Mouse (Mus musculus): ENCODE results near the gene Slc39a7. TPM values are rescaled to one million over a fixed set of nuclear protein-coding genes. Genes with fewer than 3 reads are reported as not detected.
"Not testable (repeated sequence)": the region's sequence is repeated elsewhere in the genome, so short reads cannot be mapped to it uniquely, and the experiment has no call there.

The Slc39a7 gene
- polyA plus RNA-seq, 1 experiment = 40.0 TPM

GRCm38 (mm10) chr17:33998697-33999096, 32.8 kb downstream of the Slc39a7 start:
- H3K4me3 ChIP-seq (ENCODE audit: insufficient read depth, low read depth, low read length) = peak overlapping the region; percentile 74
- H3K27ac ChIP-seq (replicated peaks; ENCODE audit: low read depth, low read length); H3K4me1 ChIP-seq (ENCODE audit: control insufficient read depth, insufficient read depth, insufficient read length, low read length): not testable (repeated sequence)

GRCm38 (mm10) chr17:33997025-33997424, 34.5 kb downstream of the Slc39a7 start:
- not testable (repeated sequence) for H3K4me3 ChIP-seq (ENCODE audit: insufficient read depth, low read depth, low read length); H3K27ac ChIP-seq (replicated peaks; ENCODE audit: low read depth, low read length); H3K4me1 ChIP-seq (ENCODE audit: control insufficient read depth, insufficient read depth, insufficient read length, low read length)

- H3K27ac ChIP-seq (replicated peaks; ENCODE audit: low read depth, low read length) = no peak overlapping the region
- no peak overlapping the region for H3K4me3 ChIP-seq (ENCODE audit: insufficient read depth, low read depth, low read length)
- no peaks in the 10 kb centered on the region for H3K4me1 ChIP-seq (ENCODE audit: control insufficient read depth, insufficient read depth, insufficient read length, low read length)
Measured at GRCm38 (mm10) chr17:33995651-33996050, 35.8 kb downstream of the Slc39a7 start.

DNA sequence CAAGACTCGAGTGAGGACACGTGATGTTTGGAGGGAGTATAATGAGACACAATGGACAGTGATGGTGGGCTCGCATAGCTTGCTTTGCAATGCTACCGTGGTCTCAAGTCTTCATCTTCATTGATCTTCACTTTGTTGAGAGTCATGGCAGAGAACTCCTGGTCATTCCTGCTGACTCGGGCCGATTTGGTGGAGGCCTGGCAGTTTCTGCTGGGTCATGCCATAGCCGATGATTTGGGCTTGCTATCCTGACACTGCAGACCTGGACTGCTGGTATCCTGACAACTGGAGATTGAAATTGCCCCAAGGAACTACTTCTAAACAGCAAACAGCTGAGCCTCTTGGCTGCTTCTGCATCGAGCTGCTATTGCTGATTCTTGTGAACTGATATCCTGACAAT, 36.5 kb downstream of the Slc39a7 start:
- Histone ChIP-seq H3K27ac (replicated peaks; ENCODE audit: low read depth, low read length) (no peak overlapping the region), H3K4me1 (ENCODE audit: control insufficient read depth, insufficient read depth, insufficient read length, low read length) (no peaks in the 10 kb centered on the region), H3K4me3 (ENCODE audit: insufficient read depth, low read depth, low read length) (no peak overlapping the region)

DNA sequence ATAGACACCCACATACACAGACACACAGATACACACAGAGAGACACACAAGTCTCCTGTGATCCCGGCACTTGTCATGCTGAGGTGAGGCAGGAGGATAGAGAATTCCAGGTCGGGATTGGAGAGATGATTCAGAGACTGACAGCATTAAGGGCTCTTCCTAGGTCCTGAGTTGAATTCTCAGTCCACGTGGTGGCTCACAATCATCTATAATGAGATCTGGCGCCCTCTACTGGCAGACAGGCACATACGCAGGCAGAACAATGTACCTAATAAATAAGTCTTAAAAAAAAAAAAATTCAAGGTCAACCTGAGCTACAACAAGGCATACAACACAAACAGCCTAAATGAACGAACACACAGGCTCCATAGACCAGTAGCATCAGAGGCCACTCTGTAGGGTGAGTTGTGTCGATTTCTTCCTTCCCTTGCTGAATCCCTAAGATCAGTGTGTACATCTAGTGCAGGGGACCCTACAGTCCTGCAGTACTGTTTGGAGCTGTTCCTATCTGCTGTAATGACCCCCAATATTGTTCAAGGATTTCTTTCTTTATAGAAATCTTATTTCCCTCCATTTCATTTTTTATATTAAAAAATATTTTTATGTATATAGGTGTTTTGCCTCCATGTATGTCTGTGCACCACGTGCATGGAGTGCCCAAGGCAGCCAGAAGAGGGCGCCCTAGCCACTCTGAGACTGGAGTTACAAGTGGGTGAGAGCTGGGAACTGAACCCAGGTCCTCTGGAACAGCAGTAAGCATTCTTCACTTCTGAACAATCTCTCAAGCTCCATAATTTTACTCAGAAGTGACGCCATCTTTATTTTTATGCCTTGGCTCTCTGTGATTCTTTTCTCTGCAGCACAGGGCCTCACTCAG, 39.5 kb downstream of the Slc39a7 start:
- Histone ChIP-seq H3K4me1 (ENCODE audit: control insufficient read depth, insufficient read depth, insufficient read length, low read length) (no peaks in the 10 kb centered on the region), H3K27ac (replicated peaks; ENCODE audit: low read depth, low read length) (no peak overlapping the region), H3K4me3 (ENCODE audit: insufficient read depth, low read depth, low read length) (no peak overlapping the region)

- Histone ChIP-seq H3K4me1 (ENCODE audit: control insufficient read depth, insufficient read depth, insufficient read length, low read length) (peaks cover 22% of the 10 kb centered on the region), H3K4me3 (ENCODE audit: insufficient read depth, low read depth, low read length) (0 out of 2 replicates have a peak overlapping the region, but pooled peaks have one; percentile 6)
- H3K27ac ChIP-seq (replicated peaks; ENCODE audit: low read depth, low read length) = not testable (repeated sequence)
Measured at GRCm38 (mm10) chr17:33982136-33982535, 49.3 kb downstream of the Slc39a7 start.

- H3K4me1 ChIP-seq (ENCODE audit: control insufficient read depth, insufficient read depth, insufficient read length, low read length) = peaks cover 22% of the 10 kb centered on the region
- H3K4me3 ChIP-seq (ENCODE audit: insufficient read depth, low read depth, low read length) = peak overlapping the region; percentile 63
- H3K27ac ChIP-seq (replicated peaks; ENCODE audit: low read depth, low read length) = peak overlapping the region; percentile 71
Measured at GRCm38 (mm10) chr17:33981192-33981909, 50.1 kb downstream of the Slc39a7 start.

GRCm38 (mm10) chr17:33980181-33981035, 51.1 kb downstream of the Slc39a7 start:
- no peak overlapping the region for H3K4me3 ChIP-seq (ENCODE audit: insufficient read depth, low read depth, low read length)
- peaks cover 22% of the 10 kb centered on the region for H3K4me1 ChIP-seq (ENCODE audit: control insufficient read depth, insufficient read depth, insufficient read length, low read length)
- peak overlapping the region; percentile 62 for H3K27ac ChIP-seq (replicated peaks; ENCODE audit: low read depth, low read length)

DNA sequence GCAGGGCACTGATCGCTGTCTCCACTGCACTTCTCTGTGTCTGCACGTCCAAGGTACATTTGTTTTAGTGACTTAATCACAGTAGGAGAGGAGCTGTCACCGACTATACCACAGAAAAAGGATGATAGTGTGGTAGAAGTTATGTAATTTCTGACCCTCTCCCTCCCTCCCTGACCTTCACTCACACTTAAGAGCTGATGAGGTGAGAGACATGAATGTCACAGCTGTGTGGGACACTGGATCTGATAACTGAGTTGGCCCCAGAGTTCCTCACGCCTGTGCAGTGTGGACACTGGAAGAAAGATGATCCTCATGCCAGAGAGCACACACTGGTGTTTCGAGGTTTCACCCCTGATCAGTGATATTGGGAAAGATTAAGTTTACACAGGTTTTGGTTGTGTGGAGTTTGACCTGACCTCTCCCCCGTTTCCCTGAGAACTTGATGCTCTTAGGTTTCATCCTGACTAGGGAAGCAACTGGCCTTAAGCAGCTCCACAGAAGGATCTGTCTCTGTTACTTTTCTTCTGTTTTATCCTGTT, 51.9 kb downstream of the Slc39a7 start:
- Histone ChIP-seq H3K4me3 (ENCODE audit: insufficient read depth, low read depth, low read length) (no peak overlapping the region), H3K4me1 (ENCODE audit: control insufficient read depth, insufficient read depth, insufficient read length, low read length) (peaks cover 22% of the 10 kb centered on the region), H3K27ac (replicated peaks; ENCODE audit: low read depth, low read length) (peak overlapping the region; percentile 82)

GRCm38 (mm10) chr17:33978631-33979031, 52.9 kb downstream of the Slc39a7 start:
- H3K27ac ChIP-seq (replicated peaks; ENCODE audit: low read depth, low read length) = peak overlapping the region; percentile 82
- H3K4me1 ChIP-seq (ENCODE audit: control insufficient read depth, insufficient read depth, insufficient read length, low read length) = peaks cover 22% of the 10 kb centered on the region
- peak overlapping the region; percentile 76 for H3K4me3 ChIP-seq (ENCODE audit: insufficient read depth, low read depth, low read length)

Other genes starting within 250 kb of the Slc39a7 start
- 243 and 355 TPM in 2 replicates for gene Angptl4, start 249.9 kb downstream of the Slc39a7 start, polyA plus RNA-seq (2012; ENCODE audit: insufficient read depth, insufficient read length, missing spikeins)
- 16.2 and 37.3 TPM in 2 replicates for gene Kank3, start 221.2 kb downstream of the Slc39a7 start, polyA plus RNA-seq (2012; ENCODE audit: insufficient read depth, insufficient read length, missing spikeins)
- 587 and 667 TPM in 2 replicates for gene Rps28, start 207.1 kb downstream of the Slc39a7 start, polyA plus RNA-seq (2012; ENCODE audit: insufficient read depth, insufficient read length, missing spikeins)
- 1,002 and 1,055 TPM in 2 replicates for gene Ndufa7, start 207.1 kb downstream of the Slc39a7 start, polyA plus RNA-seq (2012; ENCODE audit: insufficient read depth, insufficient read length, missing spikeins)
- gene Cd320, start 188.6 kb downstream of the Slc39a7 start, polyA plus RNA-seq (2012; ENCODE audit: insufficient read depth, insufficient read length, missing spikeins) = 21.6 and 25.3 TPM in 2 replicates
- gene Gm7029, start 157.8 kb downstream of the Slc39a7 start, polyA plus RNA-seq (2012; ENCODE audit: insufficient read depth, insufficient read length, missing spikeins) = not detected in 2 replicates
- gene Kifc1, start 141.0 kb downstream of the Slc39a7 start, polyA plus RNA-seq (2012; ENCODE audit: insufficient read depth, insufficient read length, missing spikeins) = not detected in 2 replicates
- gene Platr17, start 126.5 kb downstream of the Slc39a7 start, polyA plus RNA-seq (2012; ENCODE audit: insufficient read depth, insufficient read length, missing spikeins) = not detected in 2 replicates
- 13.6 and 26.9 TPM in 2 replicates for gene Daxx, start 122.3 kb downstream of the Slc39a7 start, polyA plus RNA-seq (2012; ENCODE audit: insufficient read depth, insufficient read length, missing spikeins)
- 75.7 and 99.3 TPM in 2 replicates for gene Tapbp, start 115.8 kb downstream of the Slc39a7 start, polyA plus RNA-seq (2012; ENCODE audit: insufficient read depth, insufficient read length, missing spikeins)
- gene Zbtb22, start 115.8 kb downstream of the Slc39a7 start, polyA plus RNA-seq (2012; ENCODE audit: insufficient read depth, insufficient read length, missing spikeins) = 9.5 and 11.1 TPM in 2 replicates
- 16.4 and 20.2 TPM in 2 replicates for gene Rgl2, start 102.1 kb downstream of the Slc39a7 start, polyA plus RNA-seq (2012; ENCODE audit: insufficient read depth, insufficient read length, missing spikeins)
- gene Pfdn6, start 91.3 kb downstream of the Slc39a7 start, polyA plus RNA-seq (2012; ENCODE audit: insufficient read depth, insufficient read length, missing spikeins) = 83.2 and 131 TPM in 2 replicates
- gene Wdr46, start 91.0 kb downstream of the Slc39a7 start, polyA plus RNA-seq (2012; ENCODE audit: insufficient read depth, insufficient read length, missing spikeins) = 6.6 and 10.1 TPM in 2 replicates
- 2.2 and 2.4 TPM in 2 replicates for gene B3galt4, start 80.2 kb downstream of the Slc39a7 start, polyA plus RNA-seq (2012; ENCODE audit: insufficient read depth, insufficient read length, missing spikeins)
- 23.9 and 29.3 TPM in 2 replicates for gene Vps52, start 75.9 kb downstream of the Slc39a7 start, polyA plus RNA-seq (2012; ENCODE audit: insufficient read depth, insufficient read length, missing spikeins)
- 635 and 763 TPM in 2 replicates for gene Rps18, start 75.7 kb downstream of the Slc39a7 start, polyA plus RNA-seq (2012; ENCODE audit: insufficient read depth, insufficient read length, missing spikeins)
- gene H2-K1, start 31.3 kb downstream of the Slc39a7 start, polyA plus RNA-seq (2012; ENCODE audit: insufficient read depth, insufficient read length, missing spikeins) = 394 and 673 TPM in 2 replicates
- gene Ring1, start 7.0 kb downstream of the Slc39a7 start, polyA plus RNA-seq (2012; ENCODE audit: insufficient read depth, insufficient read length, missing spikeins) = 10.2 and 10.3 TPM in 2 replicates
- 214 and 236 TPM in 2 replicates for gene H2-Ke6, start 3.6 kb downstream of the Slc39a7 start, polyA plus RNA-seq (2012; ENCODE audit: insufficient read depth, insufficient read length, missing spikeins)
- 23.6 and 38.7 TPM in 2 replicates for gene Rxrb, start 130 bp upstream of the Slc39a7 start, polyA plus RNA-seq (2012; ENCODE audit: insufficient read depth, insufficient read length, missing spikeins)
- 0.38 and 1.0 TPM in 2 replicates for gene Col11a2, start 7.8 kb upstream of the Slc39a7 start, polyA plus RNA-seq (2012; ENCODE audit: insufficient read depth, insufficient read length, missing spikeins)
- gene H2-Oa, start 60.7 kb upstream of the Slc39a7 start, polyA plus RNA-seq (2012; ENCODE audit: insufficient read depth, insufficient read length, missing spikeins) = not detected in 2 replicates
- gene H2-DMa, start 87.9 kb upstream of the Slc39a7 start, polyA plus RNA-seq (2012; ENCODE audit: insufficient read depth, insufficient read length, missing spikeins) = 6.9 and 10.5 TPM in 2 replicates
- 82.7 and 86.3 TPM in 2 replicates for gene Brd2, start 91.0 kb upstream of the Slc39a7 start, polyA plus RNA-seq (2012; ENCODE audit: insufficient read depth, insufficient read length, missing spikeins)
- gene H2-DMb2, start 111.6 kb upstream of the Slc39a7 start, polyA plus RNA-seq (2012; ENCODE audit: insufficient read depth, insufficient read length, missing spikeins) = not detected in 2 replicates
- gene H2-DMb1, start 121.4 kb upstream of the Slc39a7 start, polyA plus RNA-seq (2012; ENCODE audit: insufficient read depth, insufficient read length, missing spikeins) = 11.1 and 14.7 TPM in 2 replicates
- 5.5 and 6.9 TPM in 2 replicates for gene Tap1, start 155.9 kb upstream of the Slc39a7 start, polyA plus RNA-seq (2012; ENCODE audit: insufficient read depth, insufficient read length, missing spikeins)
- 17.4 and 34.6 TPM in 2 replicates for gene Psmb9, start 156.1 kb upstream of the Slc39a7 start, polyA plus RNA-seq (2012; ENCODE audit: insufficient read depth, insufficient read length, missing spikeins)
- 20.2 and 21.9 TPM in 2 replicates for gene Psmb8, start 166.0 kb upstream of the Slc39a7 start, polyA plus RNA-seq (2012; ENCODE audit: insufficient read depth, insufficient read length, missing spikeins)
- 23.5 and 27.7 TPM in 2 replicates for gene Tap2, start 171.8 kb upstream of the Slc39a7 start, polyA plus RNA-seq (2012; ENCODE audit: insufficient read depth, insufficient read length, missing spikeins)
- gene H2-Ob, start 207.2 kb upstream of the Slc39a7 start, polyA plus RNA-seq (2012; ENCODE audit: insufficient read depth, insufficient read length, missing spikeins) = 0.55 and 2.1 TPM in 2 replicates
- gene H2-Ab1, start 226.0 kb upstream of the Slc39a7 start, polyA plus RNA-seq (2012; ENCODE audit: insufficient read depth, insufficient read length, missing spikeins) = 71.7 and 90.6 TPM in 2 replicates

Data from brown adipose tissue, adult 24 weeks (tissue).